Mouse (Mus musculus) CH12.LX (cell line): ENCODE results near the gene Ncapg2. TPM values are rescaled to one million over a fixed set of nuclear protein-coding genes. Genes with fewer than 3 reads are reported as not detected.

Source experiments
- DNase-seq: peaks from one replicate; pipeline ENCODE4 v3.0.0-alpha.2; 2013; ENCODE audit errors: extremely low read depth
- H3K27ac ChIP-seq: 2 replicates; pipeline ENCODE4 v1.5.1; 2012; ENCODE audit warnings: low read depth, mild to moderate bottlenecking, control low read depth, moderate library complexity; ENCODE audit not compliant: insufficient read depth
- H3K27me3 ChIP-seq: replicated peaks from 2 replicates; pipeline ENCODE3; 2012; ENCODE audit warnings: inconsistent platforms
- H3K36me3 ChIP-seq, 2 experiments: replicated peaks in 1 of 2; 2 replicates each; pipeline versions ENCODE3 to v1.6.1; 2012; ENCODE audit warnings: inconsistent platforms in 1 of 2, low read length in 1 of 2, mild to moderate bottlenecking in 1 of 2, mixed read lengths in 1 of 2, moderate library complexity in 1 of 2; ENCODE audit not compliant: control insufficient read depth in 1 of 2, insufficient read depth in 1 of 2
- H3K4me1 ChIP-seq, 2 experiments: 2 replicates each; pipeline ENCODE4 v1.6.1; 2012; ENCODE audit warnings: inconsistent platforms in 1 of 2, moderate library complexity in 1 of 2; ENCODE audit not compliant: insufficient read depth in 2 of 2, control insufficient read depth in 1 of 2
- H3K4me2 ChIP-seq: 2 replicates; pipeline ENCODE4 v1.6.1; 2012; ENCODE audit warnings: low read depth, mild to moderate bottlenecking, control low read depth; ENCODE audit not compliant: poor library complexity, insufficient read depth, severe bottlenecking
- H3K4me3 ChIP-seq, 3 experiments: fragments of 150-350 bp in 1 of 3; sonication (generic) in 1 of 3; replicated peaks in 1 of 3; 2 replicates each; pipeline versions ENCODE3 to v1.5.1; 2011 to 2012; ENCODE audit warnings: low read depth in 2 of 3, low read length in 2 of 3, mild to moderate bottlenecking in 2 of 3, moderate library complexity in 2 of 3, control low read depth in 1 of 3, improper control_type of control experiment in 1 of 3, inconsistent platforms in 1 of 3, mixed read lengths in 1 of 3; ENCODE audit not compliant: poor library complexity in 1 of 3
- H3K79me2 ChIP-seq: replicated peaks from 2 replicates; pipeline ENCODE4 v1.6.1; 2012; ENCODE audit warnings: mild to moderate bottlenecking, moderate library complexity; ENCODE audit not compliant: control insufficient read depth, poor library complexity, insufficient read depth, severe bottlenecking; ENCODE audit errors: extremely low read depth
- H3K9ac ChIP-seq: 2 replicates; pipeline ENCODE4 v1.6.1; 2012; ENCODE audit warnings: low read depth, mild to moderate bottlenecking, control low read depth, moderate library complexity; ENCODE audit not compliant: insufficient read depth
- H3K9me3 ChIP-seq: replicated peaks from 2 replicates; pipeline ENCODE3; 2012; ENCODE audit warnings: low read length, inconsistent platforms, mixed read lengths
- BHLHE40 ChIP-seq: IDR thresholded peaks from 2 replicates; pipeline ENCODE4 v1.6.1; 2011; ENCODE audit warnings: mild to moderate bottlenecking, low read depth, low read length, improper control_type of control experiment
- CHD1 ChIP-seq: IDR thresholded peaks from 2 replicates; pipeline ENCODE4 v1.6.1; 2012; ENCODE audit warnings: low read depth, low read length, improper control_type of control experiment, inconsistent platforms
- CTCF ChIP-seq, 2 experiments: IDR thresholded peaks in 1 of 2; conservative IDR thresholded peaks in 1 of 2; 2 replicates each; pipeline ENCODE4 v1.5.1; 2011 to 2012; ENCODE audit warnings: low read depth in 2 of 2, low read length in 2 of 2, improper control_type of control experiment in 1 of 2, inconsistent platforms in 1 of 2, mild to moderate bottlenecking in 1 of 2, moderate library complexity in 1 of 2
- IRF4 ChIP-seq: IDR thresholded peaks from 2 replicates; pipeline ENCODE4 v1.6.1; 2014; ENCODE audit warnings: low read depth, mild to moderate bottlenecking, inconsistent platforms, low read length, improper control_type of control experiment
- JUND ChIP-seq: conservative IDR thresholded peaks from 2 replicates; pipeline ENCODE4 v1.6.1; 2011; ENCODE audit warnings: low read depth, low read length, improper control_type of control experiment
- KAT2A ChIP-seq: IDR thresholded peaks from 2 replicates; pipeline ENCODE4 v1.6.1; 2012; ENCODE audit warnings: low read length, improper control_type of control experiment, inconsistent platforms; ENCODE audit not compliant: insufficient replicate concordance
- MAFK ChIP-seq: IDR thresholded peaks from 2 replicates; pipeline ENCODE4 v1.6.1; 2011; ENCODE audit warnings: low read length, improper control_type of control experiment; ENCODE audit not compliant: insufficient replicate concordance
- PAX5 ChIP-seq: IDR thresholded peaks from 2 replicates; pipeline ENCODE4 v1.6.1; 2012; ENCODE audit warnings: low read length, inconsistent platforms, mixed read lengths
- POLR2A ChIP-seq: IDR thresholded peaks from 2 replicates; pipeline ENCODE4 v1.6.1; 2011; ENCODE audit warnings: low read depth, mild to moderate bottlenecking, improper control_type of control experiment, low read length
- POLR2AphosphoS2 ChIP-seq: IDR thresholded peaks from 2 replicates; pipeline ENCODE4 v1.6.1; 2011; ENCODE audit warnings: low read depth, low read length, improper control_type of control experiment
- RAD21 ChIP-seq: IDR thresholded peaks from 2 replicates; pipeline ENCODE4 v1.6.1; 2011; ENCODE audit warnings: low read depth, mild to moderate bottlenecking, low read length, improper control_type of control experiment, moderate library complexity
- ZKSCAN1 ChIP-seq: IDR thresholded peaks from 2 replicates; pipeline ENCODE4 v1.6.1; 2012; ENCODE audit warnings: low read depth, inconsistent platforms, low read length, improper control_type of control experiment, borderline replicate concordance
- ZMIZ1 ChIP-seq: IDR thresholded peaks from 2 replicates; pipeline ENCODE4 v1.6.1; 2012; ENCODE audit warnings: low read depth, mild to moderate bottlenecking, inconsistent platforms, low read length, improper control_type of control experiment
- ZNF384 ChIP-seq: IDR thresholded peaks from 2 replicates; pipeline ENCODE4 v1.6.1; 2012; ENCODE audit warnings: low read depth, low read length, improper control_type of control experiment, inconsistent platforms
- dilution Hi-C: fragments of 300-500 bp; cut with MboI; formaldehyde crosslinking; loops from 2 replicates; pipeline ENCODE4 v1.14.3; 2020; ENCODE audit warnings: low sequenced_read_pairs; ENCODE audit not compliant: extremely low pct_unique_long_range_greater_than_20kb, extremely low pct_ligation_motif_present
- in situ Hi-C: fragments of 300-500 bp; cut with MboI; formaldehyde crosslinking; loops from 3 replicates; pipeline ENCODE4 v1.14.3; 2019; ENCODE audit warnings: low sequenced_read_pairs, low pct_ligation_motif_present, low pct_unique_long_range_greater_than_20kb, mixed read lengths
- polyA plus RNA-seq: library from polyadenylated mRNA; unstranded; fragments of >175 nt; gene quantifications from 2 replicates; pipeline ENCODE4 v1.2.1, GENCODE M21; 2012; ENCODE audit warnings: low read depth; ENCODE audit not compliant: insufficient read length
- total RNA-seq, 2 experiments: library from RNA; depleted of rRNA; stranded (reverse); fragments of 300-350 nt in 1 of 2; fragments of >200 nt in 1 of 2; gene quantifications; 2 replicates each; pipeline ENCODE4 v1.2.3; 2012 to 2014

Gene Ncapg2
- total and polyA plus RNA-seq, 3 experiments, result 48.0 to 66.4 (median 65.0) TPM

GRCm38 (mm10) chr12:116395312-116395711 is 9.9 kb upstream of the Ncapg2 start:
- in situ Hi-C loops (no loop called here), dilution Hi-C loops (no loop called here)
- peaks cover 11 to 20% of the 10 kb centered on the region in 2 experiments for H3K4me1 ChIP-seq
- H3K4me3 ChIP-seq, result no peak overlapping the region
- H3K36me3 ChIP-seq, result peaks cover 0 to 9% of the 10 kb centered on the region in 2 experiments
- no peak for TF ChIP-seq CHD1
- no peak for TF ChIP-seq MAFK
- no peak for TF ChIP-seq ZMIZ1
- TF ChIP-seq, all 38 proteins: peak for 0
- Histone ChIP-seq H3K79me2 (no peaks in the 10 kb centered on the region), H3K9me3 (no peaks in the 10 kb centered on the region), H3K27me3 (no peaks in the 10 kb centered on the region), H3K27ac (no peak overlapping the region), H3K4me2 (no peak overlapping the region), H3K9ac (no peak overlapping the region)
- no peak for DNase-seq

- Histone ChIP-seq H3K27me3 (no peaks in the 10 kb centered on the region), H3K9me3 (no peaks in the 10 kb centered on the region), H3K27ac (no peak overlapping the region), H3K4me3 (no peak overlapping the region), H3K4me1 (peaks cover 11 to 20% of the 10 kb centered on the region in 2 experiments), H3K9ac (no peak overlapping the region), H3K79me2 (no peaks in the 10 kb centered on the region), H3K4me2 (no peak overlapping the region), H3K36me3 (peaks cover 0 to 9% of the 10 kb centered on the region in 2 experiments)
- in situ Hi-C loops, result no loop called here
- dilution Hi-C loops, result no loop called here
- no peak for DNase-seq
- TF ChIP-seq IRF4 (no peak), POLR2AphosphoS2 (no peak), ZKSCAN1 (no peak), PAX5 (no peak), MAFK (no peak), ZNF384 (no peak), POLR2A (no peak), JUND (no peak), BHLHE40 (no peak), RAD21 (no peak)
Observed at GRCm38 (mm10) chr12:116396072-116396695, 9.0 kb upstream of the Ncapg2 start.

GRCm38 (mm10) chr12:116404012-116404679 is 1.1 kb upstream of the Ncapg2 start:
- no peak overlapping the region for H3K27ac ChIP-seq
- H3K4me2 ChIP-seq, result peak overlapping the region; percentile 79
- H3K79me2 ChIP-seq, result peaks cover 22% of the 10 kb centered on the region
- H3K9ac ChIP-seq, result peak overlapping the region; percentile 78
- H3K4me1 ChIP-seq, result peaks cover 9 to 47% of the 10 kb centered on the region in 2 experiments
- H3K27me3 ChIP-seq, result no peaks in the 10 kb centered on the region
- in situ Hi-C loops (loop anchor here (25.0 kb wide), 1 partner anchor 117 kb away; the partner anchor contains the start of genes Esyt2 and Gm11027), dilution Hi-C loops (no loop called here)
- H3K36me3 ChIP-seq, result peaks cover 12 to 40% of the 10 kb centered on the region in 2 experiments
- TF ChIP-seq CTCF (conservative IDR thresholded peaks at IDR 0.05 in 1 of 2, IDR thresholded peaks at IDR 0.05 in 1 of 2; ENCODE audit: low read depth in 2 of 2, low read length in 2 of 2) (0 out of 4 replicates have a peak, but pooled peaks of 1 of the 2 experiments have one; percentile 8), KAT2A (no peak), RAD21 (no peak)
- DNase-seq, result peak; percentile 12
- peaks cover 4% of the 10 kb centered on the region for H3K9me3 ChIP-seq
- H3K4me3 ChIP-seq, result peak overlapping the region; percentile 64 to 97 (median 67)
